Mouse (Mus musculus) layer of hippocampus, postnatal 10 days (tissue): ENCODE data around the gene Cyb5r1. TPM values are rescaled to one million over a fixed set of nuclear protein-coding genes. Genes with fewer than 3 reads are reported as not detected.

Experiments
- DNase-seq, 2 experiments: peaks; one replicate each; pipeline ENCODE4 v3.0.0; 2021; ENCODE audit warnings: low spot score in 2 of 2
- total RNA-seq, 2 experiments: library from RNA; stranded (reverse); gene quantifications; 2 replicates each; pipeline ENCODE4 v1.2.3; 2021

The Cyb5r1 gene
- total RNA-seq, 2 experiments from 2014 or later, result 23.6 to 30.5 TPM

GRCm38 (mm10) chr1:134458139-134458727 lies 52.9 kb downstream of the Cyb5r1 start:
- DNase-seq, result no peak

GRCm38 (mm10) chr1:134460294-134461284 lies 55.2 kb downstream of the Cyb5r1 start:
- no peak for DNase-seq

Other genes with a start within 250 kb of the Cyb5r1 start
- gene Chil1, start 223.4 kb upstream of the Cyb5r1 start, total RNA-seq, result 1 to 10 TPM; 5.4 to 6.5 TPM
- gene Mybph, start 212.1 kb upstream of the Cyb5r1 start, total RNA-seq, result not detected
- 100 to 1,000 TPM; 162 to 169 TPM for gene Adora1, start 170.1 kb upstream of the Cyb5r1 start, total RNA-seq
- gene Myog, start 115.6 kb upstream of the Cyb5r1 start, total RNA-seq, result not detected
- 10 to 100 TPM; 84.9 to 97.0 TPM for gene Ppfia4, start 72.6 kb upstream of the Cyb5r1 start, total RNA-seq
- 100 to 1,000 TPM in 1 of 2 experiments, 10 to 100 TPM in 1; 96.2 to 104 TPM for gene Tmem183a, start 43.6 kb upstream of the Cyb5r1 start, total RNA-seq
- not detected for gene 4933406M09Rik, start 19.6 kb upstream of the Cyb5r1 start, total RNA-seq
- gene Adipor1, start 9.8 kb downstream of the Cyb5r1 start, total RNA-seq, result 10 to 100 TPM; 60.6 to 63.8 TPM
- gene Klhl12, start 50.0 kb downstream of the Cyb5r1 start, total RNA-seq, result 10 to 100 TPM; 37.7 to 39.5 TPM
- 10 to 100 TPM; 28.9 to 33.9 TPM for gene Rabif, start 89.1 kb downstream of the Cyb5r1 start, total RNA-seq
- not detected for gene Mgat4e, start 144.1 kb downstream of the Cyb5r1 start, total RNA-seq
- 10 to 100 TPM; 74.6 to 75.4 TPM for gene Kdm5b, start 154.6 kb downstream of the Cyb5r1 start, total RNA-seq
- gene Syt2, start 241.1 kb downstream of the Cyb5r1 start, total RNA-seq, result 10 to 100 TPM; 14.2 to 14.5 TPM